Mouse (Mus musculus) limb, embryonic 13.5 days (tissue): ENCODE results near the gene Jarid2. TPM values are rescaled to one million over a fixed set of nuclear protein-coding genes. Genes with fewer than 3 reads are reported as not detected.

ENCODE experiments used
- ATAC-seq: fragments of 200-750 bp; cut with Nextera tagmentation; 2 replicates; pipeline ENCODE4 v1.8.0; 2017; ENCODE audit warnings: low read depth, moderate number of reproducible peaks, moderate TSS enrichment; ENCODE audit not compliant: low FRiP score
- H3K27ac ChIP-seq: fragments of 300-500 bp; sonication (generic); 2 replicates; pipeline ENCODE4 v1.5.1; 2015; ENCODE audit warnings: inconsistent platforms, mild to moderate bottlenecking, moderate library complexity
- H3K27me3 ChIP-seq: fragments of 300-500 bp; sonication (generic); 2 replicates; pipeline ENCODE4 v1.6.1; 2015; ENCODE audit warnings: mild to moderate bottlenecking, inconsistent platforms
- H3K36me3 ChIP-seq: fragments of 300-500 bp; sonication (generic); 2 replicates; pipeline ENCODE4 v1.6.1; 2015; ENCODE audit warnings: inconsistent platforms, mild to moderate bottlenecking, moderate library complexity
- H3K4me1 ChIP-seq: fragments of 300-500 bp; sonication (generic); 2 replicates; pipeline ENCODE4 v1.6.1; 2015; ENCODE audit warnings: inconsistent platforms
- H3K4me2 ChIP-seq: fragments of 300-500 bp; sonication (generic); replicated peaks from 2 replicates; pipeline ENCODE4 v1.6.1; 2015; ENCODE audit warnings: inconsistent platforms, mild to moderate bottlenecking, moderate library complexity
- H3K4me3 ChIP-seq: fragments of 300-500 bp; sonication (generic); 2 replicates; pipeline ENCODE4 v1.5.1; 2015; ENCODE audit warnings: moderate library complexity, mild to moderate bottlenecking, inconsistent platforms
- H3K9ac ChIP-seq: fragments of 300-500 bp; sonication (generic); 2 replicates; pipeline ENCODE4 v1.6.1; 2015; ENCODE audit warnings: mild to moderate bottlenecking, inconsistent platforms
- H3K9me3 ChIP-seq: fragments of 300-500 bp; sonication (generic); 2 replicates; pipeline ENCODE4 v1.6.1; 2016; ENCODE audit warnings: inconsistent platforms
- WGBS: fragments of 180-500 bp; shearing (Covaris S2); methylation state at CpG from one replicate; pipeline ENCODE4 v1.1.7; 2015; 5-methylcytosine and 5-hydroxymethylcytosine counted together
- polyA plus RNA-seq: library from polyadenylated mRNA; unstranded; fragments of >200 nt; fragmentation: Nextera tagmentation; extraction: Ambion mirVana; gene quantifications from 2 replicates; pipeline ENCODE4 v1.2.1, GENCODE M21; 2015

The Jarid2 gene
- polyA plus RNA-seq, 1 experiment from 2014 or later, result 53.8 TPM

DNA sequence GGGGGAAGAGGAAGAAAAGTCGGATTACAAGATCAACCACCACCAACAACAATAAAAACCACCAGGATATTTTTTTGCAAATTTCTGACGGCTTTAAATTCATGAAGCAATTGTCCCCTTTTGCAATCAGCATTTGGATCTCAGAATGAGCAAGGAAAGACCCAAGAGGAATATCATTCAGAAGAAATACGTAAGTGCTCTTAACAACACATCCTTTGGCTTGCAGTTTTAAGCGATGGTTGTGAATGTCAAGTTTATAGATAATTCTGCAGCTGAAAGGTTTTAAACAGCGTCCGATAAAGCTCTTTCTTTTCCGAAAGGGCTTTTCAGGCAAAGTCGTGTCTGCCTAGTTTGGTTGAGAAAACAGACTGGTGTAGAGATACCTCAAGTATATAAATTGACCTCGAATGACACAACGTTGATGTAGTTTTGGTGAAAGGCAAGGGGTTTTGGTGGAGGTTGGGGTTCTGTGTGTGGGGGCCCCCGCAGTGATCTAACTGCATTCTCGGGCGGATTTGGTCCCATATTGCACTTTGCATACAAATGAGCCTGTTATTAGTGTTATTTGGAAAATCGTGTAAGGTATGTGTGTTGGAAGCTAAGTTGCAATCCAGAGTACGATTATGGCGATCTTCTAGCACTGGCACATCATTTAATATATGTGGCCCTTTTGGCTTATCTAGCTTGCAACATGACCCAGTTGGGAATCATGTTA is 2.6 kb downstream of the Jarid2 start:
- Histone ChIP-seq H3K27ac (peak overlapping the region; percentile 93; the same call in 1 of the 2 replicates), H3K27me3 (no peaks in the 10 kb centered on the region), H3K9ac (peak overlapping the region; percentile 90), H3K4me3 (peak overlapping the region; percentile 80), H3K4me1 (peaks cover 40% of the 10 kb centered on the region), H3K9me3 (no peaks in the 10 kb centered on the region), H3K36me3 (no peaks in the 10 kb centered on the region), H3K4me2 (peak overlapping the region; percentile 81)
- ATAC-seq, result no peak
- WGBS, result under 1% methylated on average over 16 of the region's 16 CpGs

DNA sequence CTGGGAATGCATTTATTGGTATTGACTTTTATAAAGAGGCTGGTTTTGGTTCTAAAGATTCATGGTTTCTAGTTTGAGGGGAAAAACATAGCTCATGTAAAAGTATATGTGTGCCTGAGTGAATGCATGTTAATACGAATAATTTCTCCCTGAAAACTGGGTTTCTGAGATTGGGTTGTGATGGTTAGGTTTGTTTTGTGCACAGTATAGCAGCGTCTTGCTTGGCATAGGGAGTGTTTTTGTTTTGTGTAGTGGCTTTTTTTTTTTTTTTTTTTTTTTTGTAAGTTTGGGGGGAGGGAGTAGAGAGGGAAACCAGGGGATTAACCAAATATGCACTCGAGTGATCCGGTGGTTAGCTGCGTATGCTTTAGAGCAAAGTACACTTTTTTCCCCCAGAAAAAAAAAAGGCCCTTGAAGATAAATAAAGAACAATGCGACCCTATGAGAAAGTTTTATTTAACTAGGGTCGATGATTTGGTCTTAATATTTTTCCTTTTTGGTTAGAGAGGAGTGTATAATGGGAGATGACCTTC is 3.2 kb downstream of the Jarid2 start:
- H3K4me3 ChIP-seq, result peak overlapping the region; percentile 80
- H3K9ac ChIP-seq, result peak overlapping the region; percentile 90
- H3K9me3 ChIP-seq, result no peaks in the 10 kb centered on the region
- peaks cover 45% of the 10 kb centered on the region for H3K4me1 ChIP-seq
- H3K27me3 ChIP-seq, result no peaks in the 10 kb centered on the region
- no peaks in the 10 kb centered on the region for H3K36me3 ChIP-seq
- H3K4me2 ChIP-seq, result peak overlapping the region; percentile 81
- no peak for ATAC-seq
- peak overlapping the region; percentile 93; the same call in 1 of the 2 replicates for H3K27ac ChIP-seq
- WGBS, result under 1% methylated on average over 7 of the region's 7 CpGs

DNA sequence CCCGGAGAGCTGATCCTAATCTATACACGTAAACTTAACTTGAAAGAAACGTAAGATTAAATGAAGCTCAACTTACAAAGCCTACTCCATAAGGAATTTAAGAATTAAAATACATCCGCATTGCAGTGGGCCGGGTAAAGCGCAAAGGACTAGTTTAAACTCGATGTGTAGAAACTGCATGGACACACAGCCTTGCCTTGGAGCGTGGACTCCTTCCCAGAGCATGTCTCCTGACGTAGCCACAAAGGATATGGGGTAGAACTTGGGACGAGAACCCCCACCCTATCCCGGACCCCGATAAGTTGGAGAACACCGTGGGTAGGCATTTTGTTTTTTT is 3.7 kb downstream of the Jarid2 start:
- Histone ChIP-seq H3K27ac (peak overlapping the region; percentile 74), H3K4me3 (peak overlapping the region; percentile 80), H3K9me3 (no peaks in the 10 kb centered on the region), H3K4me1 (peaks cover 46% of the 10 kb centered on the region), H3K36me3 (no peaks in the 10 kb centered on the region), H3K27me3 (no peaks in the 10 kb centered on the region), H3K9ac (peak overlapping the region; percentile 90), H3K4me2 (peak overlapping the region; percentile 81)
- no peak for ATAC-seq
- 0% methylated on average over 13 of the region's 13 CpGs for WGBS

DNA sequence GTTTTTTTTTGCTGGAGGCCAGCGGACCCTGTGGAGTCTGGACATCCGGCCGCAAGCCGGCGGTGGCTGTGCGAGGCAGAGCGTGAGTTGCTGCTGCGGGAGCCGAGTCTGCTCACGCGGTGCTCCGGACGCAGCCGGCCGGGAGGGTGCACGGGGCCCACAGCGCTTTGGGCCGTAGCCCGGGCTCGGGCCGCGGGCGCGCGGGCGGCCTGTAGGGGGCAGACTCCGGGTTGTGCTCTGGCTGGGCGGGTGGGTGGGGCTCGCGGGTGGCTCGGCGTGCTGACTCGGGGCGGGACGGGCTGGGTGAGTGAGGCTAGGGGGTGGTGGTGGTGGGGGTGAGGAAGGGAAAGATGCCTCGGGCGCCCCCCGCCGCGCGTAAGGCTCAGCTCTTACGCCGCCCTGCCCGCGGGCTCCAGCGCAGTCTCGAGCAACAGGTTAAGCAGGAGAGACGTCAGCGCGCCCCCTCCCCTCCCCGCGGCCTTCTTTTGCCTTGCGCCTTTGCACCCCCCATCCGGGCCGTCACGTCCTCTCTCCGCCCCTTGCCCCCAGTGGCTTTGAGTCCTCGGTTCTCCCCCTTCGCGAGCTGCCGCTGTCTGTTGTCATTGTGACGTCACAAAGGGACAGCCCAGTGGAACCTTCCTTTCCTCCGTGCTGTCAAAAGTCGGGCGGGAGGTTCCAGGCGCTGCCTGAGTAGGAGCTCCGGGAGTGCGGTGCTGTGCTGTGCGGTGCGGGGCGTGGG is 4.3 kb downstream of the Jarid2 start:
- H3K4me1 ChIP-seq, result peaks cover 43% of the 10 kb centered on the region
- no peaks in the 10 kb centered on the region for H3K36me3 ChIP-seq
- H3K27me3 ChIP-seq, result no peaks in the 10 kb centered on the region
- ATAC-seq, result peak; percentile 24
- H3K4me3 ChIP-seq, result peak overlapping the region; percentile 80
- under 1% methylated on average over 57 of the region's 71 CpGs for WGBS
- peak overlapping the region; percentile 74 for H3K27ac ChIP-seq
- H3K4me2 ChIP-seq, result peak overlapping the region; percentile 81
- H3K9ac ChIP-seq, result peak overlapping the region; percentile 90
- no peaks in the 10 kb centered on the region for H3K9me3 ChIP-seq

DNA sequence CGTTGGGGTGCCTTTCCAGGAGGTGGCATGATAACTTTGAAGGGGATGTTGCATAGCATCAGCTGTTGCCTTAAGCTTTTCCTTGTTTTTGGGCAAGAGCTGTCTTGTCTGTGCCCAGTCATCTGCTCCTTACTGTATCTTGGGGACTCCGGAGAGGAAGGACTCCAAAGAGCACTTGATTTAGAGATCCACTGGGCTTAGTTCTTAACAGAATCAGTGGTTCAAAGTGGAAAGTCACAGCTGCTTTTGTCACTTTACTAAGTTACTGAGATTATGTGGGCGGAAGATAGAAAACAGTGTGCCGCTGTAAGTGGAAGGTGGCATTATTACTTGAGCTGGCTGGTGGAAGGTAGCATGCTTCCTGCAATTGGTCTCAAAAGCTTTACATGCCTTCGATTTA is 5.2 kb downstream of the Jarid2 start:
- H3K9ac ChIP-seq, result peak overlapping the region; percentile 90
- ATAC-seq, result no peak
- 47% methylated on average over 5 of the region's 5 CpGs for WGBS
- H3K27ac ChIP-seq, result peak overlapping the region; percentile 74; the same call in 1 of the 2 replicates
- peaks cover 2% of the 10 kb centered on the region; the same call in 1 of the 2 replicates for H3K36me3 ChIP-seq
- peak overlapping the region; percentile 81 for H3K4me2 ChIP-seq
- no peaks in the 10 kb centered on the region for H3K9me3 ChIP-seq
- H3K4me3 ChIP-seq, result peak overlapping the region; percentile 80
- H3K27me3 ChIP-seq, result no peaks in the 10 kb centered on the region
- peaks cover 36% of the 10 kb centered on the region for H3K4me1 ChIP-seq

DNA sequence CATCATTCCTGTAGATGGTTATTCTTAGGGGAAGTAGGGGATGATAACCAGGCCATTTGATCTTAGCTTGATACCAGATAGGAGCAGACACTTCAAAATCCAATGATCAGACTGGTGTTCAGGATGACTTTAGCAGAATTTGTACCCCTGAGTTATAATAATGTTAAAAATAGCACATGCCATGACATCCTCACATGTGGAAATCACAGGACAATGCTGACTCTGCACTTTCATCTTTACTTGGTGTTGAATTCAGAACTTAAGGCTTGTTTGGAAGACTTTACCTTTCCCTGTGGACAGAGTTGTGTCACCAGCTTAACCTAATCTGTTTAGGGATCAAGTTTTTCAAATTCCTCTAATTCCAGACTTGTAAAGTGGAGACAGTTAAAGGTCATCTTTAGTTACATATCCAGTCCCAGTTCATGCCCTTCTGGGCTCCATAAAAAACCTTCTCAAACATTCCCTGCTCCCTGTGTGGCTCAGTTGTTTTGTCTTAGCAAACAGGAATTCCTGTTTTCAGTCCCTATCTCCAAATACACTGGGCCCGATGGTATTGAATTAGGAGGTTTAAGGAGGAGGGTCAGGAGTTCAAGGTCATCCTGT is 5.9 kb downstream of the Jarid2 start:
- H3K4me3 ChIP-seq, result peak overlapping the region; percentile 80
- H3K27ac ChIP-seq, result no peak overlapping the region
- 57% methylated on average over 1 of the region's 1 CpGs for WGBS
- H3K9me3 ChIP-seq, result no peaks in the 10 kb centered on the region
- H3K36me3 ChIP-seq, result peaks cover 3% of the 10 kb centered on the region; the same call in 1 of the 2 replicates
- peaks cover 35% of the 10 kb centered on the region for H3K4me1 ChIP-seq
- no peak overlapping the region for H3K9ac ChIP-seq
- peak overlapping the region; percentile 81 for H3K4me2 ChIP-seq
- ATAC-seq, result no peak
- no peaks in the 10 kb centered on the region for H3K27me3 ChIP-seq

DNA sequence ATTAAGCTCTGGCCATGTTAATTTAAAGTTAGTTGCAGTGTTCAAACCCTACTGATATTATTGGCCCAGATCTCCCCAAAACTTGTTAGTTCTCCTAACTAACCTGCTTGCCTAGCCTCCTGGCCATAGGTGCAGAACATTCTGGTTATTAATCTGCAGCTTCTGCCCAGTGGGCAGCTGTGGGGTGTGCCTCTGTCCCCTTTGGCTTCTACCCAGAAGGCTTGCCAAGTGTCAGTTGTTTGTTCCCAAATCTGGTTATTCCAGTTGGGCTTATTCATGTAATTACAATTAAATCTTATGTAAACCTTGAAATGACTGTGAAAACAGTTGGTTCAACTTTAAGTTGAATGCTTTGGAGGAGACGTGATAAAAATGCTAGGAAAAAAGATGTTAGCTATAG is 8.0 kb downstream of the Jarid2 start:
- H3K9ac ChIP-seq, result no peak overlapping the region
- H3K9me3 ChIP-seq, result no peaks in the 10 kb centered on the region
- 76% methylated on average over 1 of the region's 1 CpGs for WGBS
- no peaks in the 10 kb centered on the region for H3K27me3 ChIP-seq
- peaks cover 52% of the 10 kb centered on the region for H3K4me1 ChIP-seq
- no peak overlapping the region for H3K4me3 ChIP-seq
- no peak for ATAC-seq
- H3K4me2 ChIP-seq, result no peak overlapping the region
- H3K27ac ChIP-seq, result no peak overlapping the region
- peaks cover 3% of the 10 kb centered on the region; the same call in 1 of the 2 replicates for H3K36me3 ChIP-seq

DNA sequence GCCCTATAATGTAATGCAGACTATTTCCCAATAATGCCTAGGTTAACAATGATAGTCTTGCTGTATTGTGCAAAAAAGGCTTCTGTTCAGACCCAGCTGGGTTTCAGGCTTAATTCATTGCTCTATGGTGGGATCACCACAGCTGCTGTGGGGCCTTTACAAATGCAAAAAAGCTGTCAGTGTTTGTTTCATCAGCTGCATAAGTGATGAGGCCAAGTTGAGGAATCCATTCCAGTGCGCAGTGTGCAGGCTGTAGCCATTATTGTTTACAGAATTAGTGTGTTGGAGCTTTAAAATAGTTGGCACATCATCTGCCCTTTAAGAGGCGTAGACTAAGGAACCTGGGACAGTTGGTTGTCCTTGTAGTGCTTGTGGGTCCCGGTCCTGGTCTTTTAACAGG is 22.5 kb downstream of the Jarid2 start:
- Histone ChIP-seq H3K27ac (no peak overlapping the region), H3K9ac (no peak overlapping the region), H3K4me1 (peaks cover 61% of the 10 kb centered on the region), H3K27me3 (no peaks in the 10 kb centered on the region), H3K4me2 (no peak overlapping the region), H3K4me3 (no peak overlapping the region), H3K36me3 (no peaks in the 10 kb centered on the region; the same call in 1 of the 2 replicates), H3K9me3 (no peaks in the 10 kb centered on the region)
- 72% methylated on average over 3 of the region's 3 CpGs for WGBS
- ATAC-seq, result no peak

DNA sequence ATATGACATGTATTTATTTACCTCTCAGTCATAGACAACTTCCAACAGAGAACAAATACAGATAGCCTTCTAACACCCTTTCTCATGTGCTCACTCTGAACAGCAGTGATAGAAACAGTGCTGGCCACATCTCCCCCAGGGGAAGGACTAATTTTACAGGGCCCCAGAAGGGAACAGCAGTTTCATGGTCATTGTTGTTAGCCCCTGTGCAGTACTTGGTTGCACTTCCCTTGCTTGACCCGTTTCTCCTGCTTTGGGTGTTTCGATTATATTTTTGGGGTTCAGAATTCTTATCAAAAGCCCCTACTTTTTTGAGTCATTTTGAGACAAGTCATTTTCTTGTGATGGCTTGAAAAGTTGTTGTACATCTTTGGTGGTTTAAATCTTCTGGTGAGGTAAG is 23.9 kb downstream of the Jarid2 start:
- H3K27ac ChIP-seq, result no peak overlapping the region
- 71% methylated on average over 2 of the region's 2 CpGs for WGBS

DNA sequence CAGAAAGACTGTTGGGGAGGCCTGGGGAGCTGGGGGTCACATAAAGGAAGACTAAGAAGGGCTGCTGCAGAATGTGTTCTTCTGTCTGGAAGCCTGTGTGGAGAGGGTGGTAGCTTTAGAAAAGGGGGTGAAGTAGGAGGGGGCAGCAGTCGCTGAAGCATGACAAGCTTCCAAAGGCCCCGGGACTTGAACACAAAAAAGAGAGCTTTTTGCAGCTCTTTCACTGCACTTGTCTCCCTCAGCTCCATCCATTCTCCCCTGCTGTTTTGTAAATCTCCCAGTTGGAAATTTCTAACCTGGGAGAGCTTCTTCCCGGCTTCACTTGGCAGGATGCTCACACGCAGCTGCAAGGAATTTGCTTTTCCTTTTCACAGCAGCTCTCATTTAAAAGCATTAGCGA is 26.2 kb downstream of the Jarid2 start:
- Histone ChIP-seq H3K27me3 (no peaks in the 10 kb centered on the region), H3K4me1 (peaks cover 56% of the 10 kb centered on the region), H3K4me2 (no peak overlapping the region; the same call in 1 of the 2 replicates), H3K27ac (peak overlapping the region; percentile 56; the same call in 1 of the 2 replicates), H3K36me3 (no peaks in the 10 kb centered on the region; the same call in 1 of the 2 replicates), H3K4me3 (no peak overlapping the region), H3K9me3 (no peaks in the 10 kb centered on the region), H3K9ac (peak overlapping the region; percentile 9; the same call in 1 of the 2 replicates)
- 8% methylated on average over 5 of the region's 5 CpGs for WGBS
- no peak for ATAC-seq

More for the DNA sequence above, 23.9 kb downstream of the Jarid2 start:
- Histone ChIP-seq H3K9ac (no peak overlapping the region), H3K4me1 (peaks cover 47% of the 10 kb centered on the region), H3K36me3 (no peaks in the 10 kb centered on the region; the same call in 1 of the 2 replicates), H3K9me3 (no peaks in the 10 kb centered on the region), H3K27me3 (no peaks in the 10 kb centered on the region), H3K4me2 (no peak overlapping the region), H3K4me3 (no peak overlapping the region)
- no peak for ATAC-seq

DNA sequence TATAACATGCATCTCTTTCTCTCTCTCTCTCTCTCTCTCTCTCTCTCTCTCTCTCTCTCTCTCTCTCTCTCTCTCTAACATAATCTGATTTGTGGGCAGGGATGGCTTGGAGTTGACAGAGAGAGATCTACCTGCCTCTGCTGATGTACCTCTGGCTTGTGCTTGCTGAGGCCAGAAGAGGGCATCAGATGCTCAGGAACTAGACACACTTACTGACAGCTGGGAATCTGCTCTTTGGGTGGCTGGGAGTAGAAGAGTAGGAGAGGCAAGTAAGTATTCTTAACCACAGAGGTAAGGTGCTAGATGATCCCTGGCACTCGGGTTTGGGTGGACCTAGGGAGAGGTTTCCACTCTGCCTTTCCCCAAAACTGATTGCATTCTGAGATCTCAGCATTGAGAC is 29.5 kb downstream of the Jarid2 start:
- Histone ChIP-seq H3K4me1 (peaks cover 55% of the 10 kb centered on the region), H3K4me3 (no peak overlapping the region), H3K27ac (no peak overlapping the region), H3K36me3 (no peaks in the 10 kb centered on the region; the same call in 1 of the 2 replicates), H3K27me3 (no peaks in the 10 kb centered on the region), H3K9me3 (no peaks in the 10 kb centered on the region), H3K9ac (no peak overlapping the region), H3K4me2 (no peak overlapping the region)
- 54% methylated on average over 1 of the region's 1 CpGs for WGBS
- ATAC-seq, result no peak

DNA sequence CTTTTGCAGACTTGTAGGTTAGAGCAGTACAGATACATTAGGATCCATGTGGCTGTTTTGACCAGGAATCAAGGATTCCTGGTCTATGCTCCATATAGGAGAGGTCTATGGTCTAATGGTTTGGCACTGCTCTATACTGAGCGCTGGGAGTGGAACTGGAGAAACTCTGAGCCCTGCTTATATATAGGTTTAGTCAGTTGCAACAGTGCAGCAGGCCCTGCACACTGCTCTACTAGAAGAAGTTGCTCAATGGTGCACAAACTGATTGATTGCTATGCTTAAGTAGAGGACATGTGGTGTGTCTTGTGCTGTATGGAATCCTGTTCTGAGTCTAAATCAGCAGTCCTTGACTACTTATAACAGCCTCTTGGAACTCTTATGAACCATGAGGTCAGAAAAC is 31.5 kb downstream of the Jarid2 start:
- no peak overlapping the region for H3K27ac ChIP-seq
- no peaks in the 10 kb centered on the region for H3K27me3 ChIP-seq
- H3K9me3 ChIP-seq, result no peaks in the 10 kb centered on the region
- no peak overlapping the region for H3K4me2 ChIP-seq
- H3K4me3 ChIP-seq, result no peak overlapping the region
- WGBS, result 96% methylated on average over 1 of the region's 1 CpGs
- no peak overlapping the region for H3K9ac ChIP-seq
- peaks cover 35% of the 10 kb centered on the region for H3K4me1 ChIP-seq
- ATAC-seq, result no peak
- H3K36me3 ChIP-seq, result no peaks in the 10 kb centered on the region
